Mouse (Mus musculus): ENCODE measurements around the gene Sik3. TPM values are rescaled to one million over a fixed set of nuclear protein-coding genes. Genes with fewer than 3 reads are reported as not detected.
A peak's percentile ranks its signal among the peaks of the same experiment; 100 is the strongest.

Gene Sik3
- total and polyA plus RNA-seq, 3 experiments, result 30.7 to 81.1 (median 62.1) TPM

GRCm38 (mm10) chr9:46064331-46064730, 51.7 kb downstream of the Sik3 start:
- TF ChIP-seq CTCF (IDR thresholded peaks at IDR 0.05) (no peak), EP300 (IDR thresholded peaks at IDR 0.05; ENCODE audit: insufficient read depth, low read depth, low read length) (no peak), POLR2A (IDR thresholded peaks at IDR 0.05; ENCODE audit: insufficient read depth, low read depth, low read length) (no peak)
- peaks cover 23% of the 10 kb centered on the region for H3K4me1 ChIP-seq (ENCODE audit: control insufficient read depth, insufficient read depth, low read length)
- intact Hi-C loops (cut with DNase I), result no loop called here
- no peak for DNase-seq
- peaks cover 10% of the 10 kb centered on the region for H3K36me3 ChIP-seq (ENCODE audit: control insufficient read depth, insufficient read depth, low read length)
- H3K79me2 ChIP-seq (replicated peaks; ENCODE audit: control insufficient read depth, insufficient read depth, low read length), result peaks cover 18% of the 10 kb centered on the region
- no peaks in the 10 kb centered on the region for H3K27me3 ChIP-seq (ENCODE audit: control insufficient read depth, insufficient read depth, low read length)
- no peak overlapping the region for H3K4me3 ChIP-seq
- no peak overlapping the region for H3K27ac ChIP-seq
- 74% methylated on average over 7 of the region's 7 CpGs for WGBS
- H3K9ac ChIP-seq (ENCODE audit: low read depth, low read length), result no peak overlapping the region

GRCm38 (mm10) chr9:46066711-46067110, 54.1 kb downstream of the Sik3 start:
- peaks cover 19% of the 10 kb centered on the region for H3K79me2 ChIP-seq (replicated peaks; ENCODE audit: control insufficient read depth, insufficient read depth, low read length)
- 88% methylated on average over 4 of the region's 4 CpGs for WGBS
- H3K9ac ChIP-seq (ENCODE audit: low read depth, low read length), result no peak overlapping the region
- intact Hi-C loops (cut with DNase I), result no loop called here
- H3K27me3 ChIP-seq (ENCODE audit: control insufficient read depth, insufficient read depth, low read length), result no peaks in the 10 kb centered on the region
- H3K36me3 ChIP-seq (ENCODE audit: control insufficient read depth, insufficient read depth, low read length), result peaks cover 9% of the 10 kb centered on the region
- no peak overlapping the region for H3K27ac ChIP-seq
- DNase-seq, result no peak
- no peak for TF ChIP-seq EP300 (IDR thresholded peaks at IDR 0.05; ENCODE audit: insufficient read depth, low read depth, low read length)
- no peak overlapping the region for H3K4me3 ChIP-seq
- peaks cover 25% of the 10 kb centered on the region for H3K4me1 ChIP-seq (ENCODE audit: control insufficient read depth, insufficient read depth, low read length)

- Histone ChIP-seq H3K36me3 (ENCODE audit: control insufficient read depth, insufficient read depth, low read length) (peaks cover 9% of the 10 kb centered on the region), H3K4me3 (no peak overlapping the region), H3K27ac (no peak overlapping the region), H3K4me1 (ENCODE audit: control insufficient read depth, insufficient read depth, low read length) (peaks cover 20% of the 10 kb centered on the region), H3K27me3 (ENCODE audit: control insufficient read depth, insufficient read depth, low read length) (no peaks in the 10 kb centered on the region), H3K9ac (ENCODE audit: low read depth, low read length) (no peak overlapping the region), H3K79me2 (replicated peaks; ENCODE audit: control insufficient read depth, insufficient read depth, low read length) (peaks cover 21% of the 10 kb centered on the region)
- intact Hi-C loops (cut with DNase I), result no loop called here
- WGBS, result 61% methylated on average over 7 of the region's 7 CpGs
- TF ChIP-seq POLR2A (IDR thresholded peaks at IDR 0.05; ENCODE audit: insufficient read depth, low read depth, low read length) (no peak), EP300 (IDR thresholded peaks at IDR 0.05; ENCODE audit: insufficient read depth, low read depth, low read length) (no peak), CTCF (IDR thresholded peaks at IDR 0.05) (no peak)
- no peak for DNase-seq
Observed at GRCm38 (mm10) chr9:46067691-46068090, 55.1 kb downstream of the Sik3 start.

- WGBS, result 65% methylated on average over 4 of the region's 4 CpGs
- intact Hi-C loops (cut with DNase I), result no loop called here
Observed at GRCm38 (mm10) chr9:46069013-46069412, 56.4 kb downstream of the Sik3 start.

GRCm38 (mm10) chr9:46072101-46072835, 59.6 kb downstream of the Sik3 start:
- no peak for DNase-seq
- H3K27me3 ChIP-seq (ENCODE audit: control insufficient read depth, insufficient read depth, low read length), result no peaks in the 10 kb centered on the region
- intact Hi-C loops (cut with DNase I), result no loop called here
- H3K9ac ChIP-seq (ENCODE audit: low read depth, low read length), result no peak overlapping the region
- TF ChIP-seq POLR2A (IDR thresholded peaks at IDR 0.05; ENCODE audit: insufficient read depth, low read depth, low read length), result no peak
- TF ChIP-seq CTCF (IDR thresholded peaks at IDR 0.05), result 0 out of 2 replicates have a peak, but pooled peaks have one; percentile 6
- peaks cover 19% of the 10 kb centered on the region for H3K4me1 ChIP-seq (ENCODE audit: control insufficient read depth, insufficient read depth, low read length)
- H3K27ac ChIP-seq, result no peak overlapping the region
- H3K79me2 ChIP-seq (replicated peaks; ENCODE audit: control insufficient read depth, insufficient read depth, low read length), result peaks cover 12% of the 10 kb centered on the region
- no peak overlapping the region for H3K4me3 ChIP-seq
- 78% methylated on average over 9 of the region's 9 CpGs for WGBS
- peaks cover 8% of the 10 kb centered on the region for H3K36me3 ChIP-seq (ENCODE audit: control insufficient read depth, insufficient read depth, low read length)

More at GRCm38 (mm10) chr9:46069013-46069412, 56.4 kb downstream of the Sik3 start:
- Histone ChIP-seq H3K4me3 (no peak overlapping the region), H3K79me2 (replicated peaks; ENCODE audit: control insufficient read depth, insufficient read depth, low read length) (peaks cover 20% of the 10 kb centered on the region), H3K27ac (no peak overlapping the region), H3K36me3 (ENCODE audit: control insufficient read depth, insufficient read depth, low read length) (peaks cover 9% of the 10 kb centered on the region), H3K9ac (ENCODE audit: low read depth, low read length) (no peak overlapping the region), H3K27me3 (ENCODE audit: control insufficient read depth, insufficient read depth, low read length) (no peaks in the 10 kb centered on the region), H3K4me1 (ENCODE audit: control insufficient read depth, insufficient read depth, low read length) (peaks cover 22% of the 10 kb centered on the region)
- TF ChIP-seq EP300 (IDR thresholded peaks at IDR 0.05; ENCODE audit: insufficient read depth, low read depth, low read length) (no peak), CTCF (IDR thresholded peaks at IDR 0.05) (no peak), POLR2A (IDR thresholded peaks at IDR 0.05; ENCODE audit: insufficient read depth, low read depth, low read length) (no peak)
- DNase-seq, result no peak

GRCm38 (mm10) chr9:46073443-46073842, 60.8 kb downstream of the Sik3 start:
- H3K27ac ChIP-seq, result no peak overlapping the region
- H3K9ac ChIP-seq (ENCODE audit: low read depth, low read length), result no peak overlapping the region
- 57% methylated on average over 3 of the region's 3 CpGs for WGBS
- H3K27me3 ChIP-seq (ENCODE audit: control insufficient read depth, insufficient read depth, low read length), result no peaks in the 10 kb centered on the region
- H3K79me2 ChIP-seq (replicated peaks; ENCODE audit: control insufficient read depth, insufficient read depth, low read length), result peaks cover 12% of the 10 kb centered on the region
- H3K36me3 ChIP-seq (ENCODE audit: control insufficient read depth, insufficient read depth, low read length), result peaks cover 5% of the 10 kb centered on the region
- TF ChIP-seq POLR2A (IDR thresholded peaks at IDR 0.05; ENCODE audit: insufficient read depth, low read depth, low read length) (no peak), CTCF (IDR thresholded peaks at IDR 0.05) (no peak), EP300 (IDR thresholded peaks at IDR 0.05; ENCODE audit: insufficient read depth, low read depth, low read length) (no peak)
- no peak for DNase-seq
- H3K4me3 ChIP-seq, result no peak overlapping the region
- peaks cover 13% of the 10 kb centered on the region for H3K4me1 ChIP-seq (ENCODE audit: control insufficient read depth, insufficient read depth, low read length)
- intact Hi-C loops (cut with DNase I), result no loop called here
